Mouse (Mus musculus): ENCODE measurements at regions not wholly inside any gene's neighbourhood (a gene's known extent, or its start where the extent isn't known, plus 50 kb on each side); places are given as distances from the start of the nearest gene placed in this dataset.
A peak's percentile ranks its signal among the peaks of the same experiment; 100 is the strongest.

DNA sequence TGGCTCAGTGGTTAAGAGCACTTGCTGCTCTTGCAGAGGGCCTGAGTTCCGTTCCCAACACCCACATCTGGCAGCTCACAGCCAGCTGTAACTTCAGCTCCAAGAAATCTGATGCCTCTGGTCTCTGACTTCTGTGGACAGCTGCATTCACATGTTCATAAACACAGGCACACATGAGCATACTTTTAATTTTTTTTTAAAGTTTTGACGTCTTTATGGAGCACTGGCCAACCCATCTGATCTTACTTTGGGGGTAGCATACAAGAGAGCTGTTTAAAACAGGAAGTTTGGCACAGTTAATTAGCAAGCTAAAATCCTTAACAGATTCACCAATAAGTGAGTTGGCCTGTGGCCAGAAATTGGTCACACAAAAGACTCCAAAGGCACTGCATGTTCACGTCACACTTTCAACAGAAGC lies 81.2 kb upstream of the Atl2 start:
- DNase-seq: no peak

GRCm38 (mm10) chr17:79976518-79977100 lies 80.7 kb upstream of the Atl2 start:
- no peak for DNase-seq

GRCm38 (mm10) chr17:79975997-79976443 lies 80.1 kb upstream of the Atl2 start:
- peak; percentile 75 for DNase-seq

- DNase-seq: peak; percentile 17
Measured at GRCm38 (mm10) chr17:79975150-79975757, 79.3 kb upstream of the Atl2 start.

DNA sequence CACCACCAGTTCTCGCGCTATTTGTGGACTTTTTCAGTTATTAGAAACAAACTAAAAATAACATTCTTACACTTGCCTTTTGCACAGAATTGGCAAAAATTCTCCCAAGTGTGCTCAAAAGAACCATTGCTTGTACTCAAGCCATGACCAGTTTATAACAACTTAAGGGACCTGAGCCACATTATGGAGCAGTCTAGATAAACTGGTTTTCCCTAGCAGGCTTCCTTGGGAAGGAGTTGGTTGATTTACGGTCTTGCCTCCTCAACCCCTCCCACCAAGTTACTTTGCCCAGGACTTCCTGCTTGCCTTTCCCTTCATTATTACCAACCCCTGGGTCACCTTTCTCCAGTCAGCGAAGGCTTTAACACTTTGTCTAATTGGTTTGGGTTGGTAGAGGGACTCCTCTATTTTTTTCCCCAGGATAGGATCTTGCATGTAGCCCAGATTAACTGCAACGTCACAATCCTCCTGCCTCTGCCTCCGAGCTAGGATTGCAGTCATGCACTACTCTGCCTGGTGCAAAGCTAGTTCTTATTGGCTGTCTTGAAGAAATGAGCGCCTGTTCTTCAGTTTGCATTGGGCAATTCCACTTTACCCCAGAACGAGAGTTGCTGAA lies 75.9 kb upstream of the Atl2 start:
- no peak for DNase-seq

DNA sequence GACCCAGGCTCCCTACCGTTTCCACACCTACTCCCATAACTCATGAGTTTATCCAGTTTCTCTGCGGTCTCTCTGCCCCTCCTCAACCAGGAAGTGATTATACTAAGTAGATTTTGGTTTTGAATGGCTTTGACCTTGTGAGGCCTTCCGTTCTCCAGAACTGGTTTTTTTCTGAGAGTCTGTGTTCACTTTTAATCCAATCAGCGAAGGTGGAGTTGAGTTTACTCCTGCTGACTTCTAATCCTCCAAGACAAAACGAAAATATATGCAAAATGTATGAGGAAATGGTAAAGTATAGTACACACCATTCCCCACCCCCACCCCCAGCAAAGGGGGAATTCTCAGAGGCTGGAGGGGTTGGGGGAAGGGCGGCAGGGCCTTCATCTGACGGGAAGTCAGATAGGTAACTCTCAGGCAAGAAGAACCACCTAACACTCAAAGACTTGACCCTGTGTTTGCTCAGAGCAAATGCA lies 73.6 kb upstream of the Atl2 start:
- DNase-seq: no peak

GRCm38 (mm10) chr17:79968819-79969218 lies 72.9 kb upstream of the Atl2 start:
- DNase-seq: no peak

GRCm38 (mm10) chr17:79966981-79967380 lies 71.1 kb upstream of the Atl2 start:
- DNase-seq: no peak

- DNase-seq: no peak
Measured at GRCm38 (mm10) chr17:79965625-79966024, 69.7 kb upstream of the Atl2 start.

DNA sequence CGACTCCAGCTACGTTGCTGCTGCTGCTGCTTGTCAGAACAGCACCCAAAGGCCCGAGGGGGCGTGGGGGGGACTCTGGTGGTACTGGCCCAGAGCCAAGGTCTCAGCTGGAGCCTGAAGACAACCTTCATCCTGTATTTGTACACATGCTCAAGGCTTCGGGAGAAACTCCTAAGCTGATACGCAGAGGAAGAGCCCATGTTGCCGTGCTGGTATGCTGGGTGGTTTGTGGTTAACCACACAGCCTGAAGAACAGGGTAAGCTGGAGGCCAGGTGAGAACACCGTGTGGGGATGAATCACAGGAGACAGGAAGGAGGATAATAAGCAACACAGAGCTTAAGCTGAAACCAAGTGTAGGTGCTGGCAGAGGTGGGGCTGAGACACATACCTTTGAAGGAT lies 68.9 kb upstream of the Atl2 start:
- DNase-seq: no peak

DNA sequence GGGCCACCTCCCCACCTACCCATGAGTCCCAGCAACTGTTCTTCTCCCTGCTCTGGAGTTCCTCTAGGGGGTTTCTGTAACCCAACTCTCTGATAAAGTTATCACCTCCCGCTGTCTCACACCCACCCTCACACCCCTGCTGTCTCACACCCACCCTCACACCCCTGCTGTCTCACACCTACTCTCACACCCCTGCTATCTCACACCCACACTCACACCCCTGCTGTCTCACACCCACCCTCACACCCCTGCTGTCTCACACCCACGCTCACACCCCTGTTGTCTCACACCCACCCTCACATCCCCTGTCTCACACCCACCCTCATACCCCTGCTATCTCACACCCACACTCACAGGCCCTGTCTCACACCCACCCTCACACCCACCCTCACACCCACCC lies 67.4 kb upstream of the Atl2 start:
- DNase-seq: no peak

- no peak for DNase-seq
Measured at GRCm38 (mm10) chr17:79961391-79961790, 65.5 kb upstream of the Atl2 start.

GRCm38 (mm10) chr17:79960688-79961087 lies 64.8 kb upstream of the Atl2 start:
- no peak for DNase-seq

GRCm38 (mm10) chr17:79955267-79955666 lies 59.3 kb upstream of the Atl2 start:
- no peak for DNase-seq

DNA sequence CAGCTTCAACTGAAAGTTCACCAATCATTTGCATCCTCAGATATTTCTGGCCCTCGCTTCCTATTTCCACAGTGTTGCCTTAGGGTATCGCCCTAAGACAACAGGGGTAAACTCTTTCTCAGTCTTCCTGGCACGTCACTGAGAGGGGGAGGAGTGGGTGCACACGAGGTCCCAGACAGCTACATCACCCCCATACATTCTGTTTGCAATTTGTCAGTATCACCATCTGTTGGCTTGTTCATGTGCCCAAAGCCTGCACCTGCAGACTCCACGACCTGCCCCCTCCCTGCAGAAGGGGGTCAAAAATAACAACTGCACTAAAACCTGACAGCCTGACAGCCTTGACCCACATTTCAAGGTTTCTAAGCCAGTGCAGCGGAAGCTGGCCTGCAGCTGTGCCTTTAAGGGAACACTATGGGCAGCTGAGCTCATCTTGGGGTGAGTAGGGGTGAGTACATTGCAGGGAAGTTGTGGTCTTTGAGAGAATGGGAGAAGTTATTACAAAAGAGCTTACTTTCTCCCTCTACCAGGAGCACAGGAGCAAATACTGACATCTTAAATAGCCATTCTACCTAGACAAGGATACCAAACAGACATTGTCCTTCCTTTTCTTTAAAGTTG lies 58.8 kb upstream of the Atl2 start:
- peak; percentile 66 for DNase-seq

DNA sequence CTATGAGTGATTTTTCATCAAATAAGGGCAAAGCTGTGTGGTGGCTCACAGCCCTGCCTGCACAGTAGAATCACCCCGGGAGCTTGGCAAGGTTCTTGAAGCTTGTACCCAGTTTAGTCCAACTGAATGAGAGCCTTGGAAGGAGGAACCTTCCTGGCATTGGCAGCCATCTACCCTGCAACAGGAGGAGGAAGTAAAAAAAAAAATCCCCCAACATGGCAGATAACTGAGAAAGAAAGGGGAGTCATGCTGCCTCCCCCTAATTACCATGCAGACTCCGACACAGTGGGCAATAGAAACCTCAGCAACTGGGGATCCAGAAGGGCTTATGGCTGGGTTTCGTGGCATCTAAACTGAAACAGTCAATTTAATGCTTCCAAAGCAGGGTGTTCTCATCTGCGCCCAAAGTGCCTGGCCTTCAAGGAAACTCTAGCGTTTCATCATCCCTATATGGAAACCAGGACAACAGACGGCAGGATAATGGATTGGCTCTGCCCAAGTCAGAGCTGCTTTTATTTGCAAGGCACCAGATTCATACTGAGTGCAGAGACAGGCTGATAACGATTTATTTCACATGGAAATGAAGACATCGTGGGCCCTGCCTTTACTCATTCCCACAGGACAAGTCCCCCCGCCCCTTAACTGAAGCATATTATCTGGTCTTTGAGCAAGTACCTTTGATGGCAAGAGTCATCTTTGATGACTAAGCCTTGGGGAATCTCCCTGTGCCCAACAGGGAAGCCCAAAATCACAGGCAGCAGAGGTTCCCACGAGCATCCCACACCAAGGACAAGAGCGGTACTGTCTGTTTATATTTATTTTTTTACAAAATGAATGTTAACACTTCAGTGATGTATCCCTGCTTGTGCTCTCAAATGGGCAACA lies 52.9 kb upstream of the Atl2 start:
- DNase-seq: no peak

Measured in retina, postnatal 1 day (tissue).